Mouse (Mus musculus): ENCODE data around the gene Grasp.

GRCm38 (mm10) chr15:101181106-101181466 is 42.9 kb upstream of the Grasp start:
- TF ChIP-seq TAL1 (IDR thresholded peaks at IDR 0.05; ENCODE audit: low read length) (no peak), GATA1 (IDR thresholded peaks at IDR 0.05; ENCODE audit: low read length) (no peak)

Measured in erythroblast, embryonic 14.5 days (primary cell).